Mouse (Mus musculus): ENCODE measurements around the gene Msrb2. TPM values are rescaled to one million over a fixed set of nuclear protein-coding genes. Genes with fewer than 3 reads are reported as not detected.

The Msrb2 gene
- total RNA-seq, 2 experiments from 2014 or later = 18.9 to 21.1 TPM

Other genes starting within 250 kb of the Msrb2 start
- not detected for gene Armc3, start 172.1 kb upstream of the Msrb2 start, total RNA-seq (2021)
- not detected for gene Ptf1a, start 74.2 kb downstream of the Msrb2 start, total RNA-seq (2021)
- gene 4921504E06Rik, start 182.5 kb downstream of the Msrb2 start, total RNA-seq (2021) = not detected

Measured in gastrocnemius, postnatal 25 days (tissue).